Mouse (Mus musculus) stomach, postnatal 0 days (tissue): Measurements from ENCODE around the gene Rasgef1b. TPM values are rescaled to one million over a fixed set of nuclear protein-coding genes. Genes with fewer than 3 reads are reported as not detected.

ENCODE experiments used
- ATAC-seq: fragments of 200-750 bp; cut with Nextera tagmentation; 2 replicates; pipeline ENCODE4 v1.8.0; 2017; ENCODE audit not compliant: low FRiP score, low TSS enrichment
- DNase-seq: peaks from one replicate; pipeline ENCODE4 v3.0.0-alpha.2; 2016; ENCODE audit warnings: low spot score
- H3K27ac ChIP-seq: fragments of 300-500 bp; sonication (generic); replicated peaks from 2 replicates; pipeline ENCODE4 v1.5.1; 2014; ENCODE audit warnings: mild to moderate bottlenecking, control low read depth
- H3K27me3 ChIP-seq: fragments of 300-500 bp; sonication (generic); 2 replicates; pipeline ENCODE4 v1.6.1; 2014; ENCODE audit warnings: low read length; ENCODE audit not compliant: control insufficient read depth, insufficient read depth
- H3K36me3 ChIP-seq: fragments of 300-500 bp; sonication (generic); 2 replicates; pipeline ENCODE4 v1.6.1; 2014; ENCODE audit warnings: low read length, mixed read lengths; ENCODE audit not compliant: control insufficient read depth, insufficient read depth
- H3K4me1 ChIP-seq: fragments of 300-500 bp; sonication (generic); replicated peaks from 2 replicates; pipeline ENCODE4 v1.6.1; 2014; ENCODE audit warnings: antibody characterized with exemption; ENCODE audit not compliant: control insufficient read depth, insufficient read depth
- H3K4me2 ChIP-seq: fragments of 300-500 bp; sonication (generic); replicated peaks from 2 replicates; pipeline ENCODE4 v1.6.1; 2014; ENCODE audit warnings: low read depth, mild to moderate bottlenecking, control low read depth, moderate library complexity
- H3K4me3 ChIP-seq: fragments of 300-500 bp; sonication (generic); 2 replicates; pipeline ENCODE4 v1.5.1; 2014; ENCODE audit warnings: low read depth, low read length, control low read depth
- H3K9ac ChIP-seq: fragments of 300-500 bp; sonication (generic); 2 replicates; pipeline ENCODE4 v1.6.1; 2014; ENCODE audit warnings: mild to moderate bottlenecking, low read length, control low read depth, mixed read lengths
- H3K9me3 ChIP-seq: fragments of 300-500 bp; sonication (generic); 2 replicates; pipeline ENCODE4 v1.6.1; 2016; ENCODE audit warnings: low read length; ENCODE audit not compliant: control insufficient read depth
- CTCF ChIP-seq: IDR thresholded peaks from 2 replicates; pipeline ENCODE4 v1.5.1; 2016; ENCODE audit warnings: antibody characterized with exemption, low read depth, mild to moderate bottlenecking, moderate library complexity
- EP300 ChIP-seq: optimal IDR thresholded peaks from 2 replicates; pipeline ENCODE3; 2016; ENCODE audit warnings: antibody characterized with exemption
- WGBS: fragments of 180-500 bp; shearing (Covaris S2); extraction: QIAGEN DNeasy Blood & Tissue Kit; methylation state at CpG from one replicate; pipeline ENCODE4 v1.1.7; 2014; 5-methylcytosine and 5-hydroxymethylcytosine counted together
- polyA plus RNA-seq: library from polyadenylated mRNA; unstranded; fragments of >200 nt; fragmentation: Nextera tagmentation; extraction: Ambion mirVana; gene quantifications from 2 replicates; pipeline ENCODE4 v1.2.1, GENCODE M21; 2015

Gene Rasgef1b
- polyA plus RNA-seq, 1 experiment from 2014 or later, result 37.4 TPM

- Histone ChIP-seq H3K4me1 (no peaks in the 10 kb centered on the region), H3K4me3 (no peak overlapping the region), H3K9me3 (no peaks in the 10 kb centered on the region), H3K4me2 (peak overlapping the region; percentile 34; the same call in 1 of the 2 replicates), H3K36me3 (no peaks in the 10 kb centered on the region), H3K27me3 (no peaks in the 10 kb centered on the region), H3K9ac (no peak overlapping the region), H3K27ac (no peak overlapping the region)
- 49% methylated on average over 15 of the region's 15 CpGs for WGBS
- peak; percentile 64 for DNase-seq
- 0 out of 2 replicates have a peak, but pooled peaks have one; percentile 59 for ATAC-seq
- TF ChIP-seq EP300, result no peak
- peak; percentile 78 for TF ChIP-seq CTCF
These were observed 526.6 kb downstream of the Rasgef1b start for GRCm38 (mm10) chr5:99202074-99202837.

- H3K27ac ChIP-seq, result no peak overlapping the region
- ATAC-seq, result no peak
- no peak overlapping the region for H3K4me3 ChIP-seq
- no peaks in the 10 kb centered on the region for H3K36me3 ChIP-seq
- WGBS, result 91% methylated on average over 5 of the region's 5 CpGs
- TF ChIP-seq EP300 (no peak), CTCF (no peak)
- H3K27me3 ChIP-seq, result no peaks in the 10 kb centered on the region
- no peak overlapping the region for H3K9ac ChIP-seq
- H3K4me1 ChIP-seq, result no peaks in the 10 kb centered on the region
- H3K4me2 ChIP-seq, result no peak overlapping the region
- no peak for DNase-seq
- no peaks in the 10 kb centered on the region for H3K9me3 ChIP-seq
These were observed 533.4 kb downstream of the Rasgef1b start for GRCm38 (mm10) chr5:99195436-99195835.

- no peak for TF ChIP-seq CTCF
- TF ChIP-seq EP300, result no peak
- H3K4me2 ChIP-seq, result peak overlapping the region; percentile 31
- DNase-seq, result no peak
- no peak overlapping the region for H3K27ac ChIP-seq
- H3K36me3 ChIP-seq, result no peaks in the 10 kb centered on the region
- no peaks in the 10 kb centered on the region for H3K4me1 ChIP-seq
- H3K27me3 ChIP-seq, result no peaks in the 10 kb centered on the region
- no peak for ATAC-seq
- H3K9ac ChIP-seq, result no peak overlapping the region
- H3K9me3 ChIP-seq, result no peaks in the 10 kb centered on the region
- 0 out of 2 replicates have a peak overlapping the region, but pooled peaks have one; percentile 1 for H3K4me3 ChIP-seq
- WGBS, result 41% methylated on average over 26 of the region's 26 CpGs
These were observed 537.7 kb downstream of the Rasgef1b start for GRCm38 (mm10) chr5:99190941-99191800.

- H3K27me3 ChIP-seq, result no peaks in the 10 kb centered on the region
- H3K4me1 ChIP-seq, result no peaks in the 10 kb centered on the region
- DNase-seq (no peak), ATAC-seq (no peak)
- H3K4me3 ChIP-seq, result no peak overlapping the region
- TF ChIP-seq EP300, result no peak
- no peak for TF ChIP-seq CTCF
- no peaks in the 10 kb centered on the region; the same call in 1 of the 2 replicates for H3K9me3 ChIP-seq
- no peak overlapping the region for H3K4me2 ChIP-seq
- H3K27ac ChIP-seq, result no peak overlapping the region
- no peaks in the 10 kb centered on the region for H3K36me3 ChIP-seq
- no peak overlapping the region for H3K9ac ChIP-seq
- 88% methylated on average over 7 of the region's 7 CpGs for WGBS
These were observed 545.2 kb downstream of the Rasgef1b start for GRCm38 (mm10) chr5:99183637-99184036.

GRCm38 (mm10) chr5:99174608-99175385 lies 554.1 kb downstream of the Rasgef1b start:
- Histone ChIP-seq H3K9ac (no peak overlapping the region), H3K27me3 (no peaks in the 10 kb centered on the region), H3K9me3 (peaks cover 4% of the 10 kb centered on the region; the same call in 1 of the 2 replicates), H3K36me3 (no peaks in the 10 kb centered on the region), H3K27ac (no peak overlapping the region), H3K4me3 (no peak overlapping the region), H3K4me1 (no peaks in the 10 kb centered on the region), H3K4me2 (no peak overlapping the region)
- ATAC-seq (no peak), DNase-seq (no peak)
- TF ChIP-seq CTCF, result no peak
- no peak for TF ChIP-seq EP300
- WGBS, result 43% methylated on average over 8 of the region's 8 CpGs
